Mouse (Mus musculus): ENCODE data around the gene Adra2a. TPM values are rescaled to one million over a fixed set of nuclear protein-coding genes. Genes with fewer than 3 reads are reported as not detected.

The Adra2a gene
- polyA plus RNA-seq, 1 experiment: 0.12 TPM

- no peaks in the 10 kb centered on the region for H3K79me3 ChIP-seq (ENCODE audit: low read depth)
- no peaks in the 10 kb centered on the region for H3K79me2 ChIP-seq (ENCODE audit: control insufficient read depth, insufficient read depth)
- H3K27me3 ChIP-seq (ENCODE audit: control insufficient read depth, insufficient read depth, insufficient read length): peaks cover 40% of the 10 kb centered on the region
- H3K36me3 ChIP-seq (ENCODE audit: control insufficient read depth, insufficient read depth): no peaks in the 10 kb centered on the region
- H3ac ChIP-seq (ENCODE audit: control insufficient read depth, insufficient read length, low read depth): no peak overlapping the region
- TF ChIP-seq USF1 (IDR thresholded peaks at IDR 0.05; ENCODE audit: low read depth) (no peak), MYOG (IDR thresholded peaks at IDR 0.05; ENCODE audit: control insufficient read depth, extremely low read depth, insufficient read length) (no peak), CEBPB (IDR thresholded peaks at IDR 0.05; ENCODE audit: low read depth) (no peak), MAX (IDR thresholded peaks at IDR 0.05) (no peak), FOSL1 (IDR thresholded peaks at IDR 0.05; ENCODE audit: insufficient read depth, low read length, poor library complexity, severe bottlenecking) (no peak), MYOD1 (IDR thresholded peaks at IDR 0.05; ENCODE audit: control insufficient read depth, insufficient read length, low read depth) (no peak), CTCF (IDR thresholded peaks at IDR 0.05; ENCODE audit: control insufficient read depth, insufficient read depth, insufficient read length) (no peak)
- H3K4me3 ChIP-seq (ENCODE audit: insufficient read depth, poor library complexity, severe bottlenecking): no peak overlapping the region
Measured at GRCm38 (mm10) chr19:54045931-54046683, 2.2 kb downstream of the Adra2a start.

GRCm38 (mm10) chr19:54046684-54047070, 2.7 kb downstream of the Adra2a start:
- Histone ChIP-seq H3K27me3 (ENCODE audit: control insufficient read depth, insufficient read depth, insufficient read length) (peaks cover 40% of the 10 kb centered on the region), H3ac (ENCODE audit: control insufficient read depth, insufficient read length, low read depth) (no peak overlapping the region), H3K79me3 (ENCODE audit: low read depth) (no peaks in the 10 kb centered on the region), H3K4me3 (ENCODE audit: insufficient read depth, poor library complexity, severe bottlenecking) (no peak overlapping the region), H3K79me2 (ENCODE audit: control insufficient read depth, insufficient read depth) (no peaks in the 10 kb centered on the region), H3K36me3 (ENCODE audit: control insufficient read depth, insufficient read depth) (no peaks in the 10 kb centered on the region)
- no peak for TF ChIP-seq MYOD1 (IDR thresholded peaks at IDR 0.05; ENCODE audit: control insufficient read depth, insufficient read length, low read depth)
- TF ChIP-seq MAX (IDR thresholded peaks at IDR 0.05): no peak
- no peak for TF ChIP-seq USF1 (IDR thresholded peaks at IDR 0.05; ENCODE audit: low read depth)
- no peak for TF ChIP-seq MYOG (IDR thresholded peaks at IDR 0.05; ENCODE audit: control insufficient read depth, extremely low read depth, insufficient read length)
- TF ChIP-seq CTCF (IDR thresholded peaks at IDR 0.05; ENCODE audit: control insufficient read depth, insufficient read depth, insufficient read length): no peak
- no peak for TF ChIP-seq CEBPB (IDR thresholded peaks at IDR 0.05; ENCODE audit: low read depth)
- TF ChIP-seq FOSL1 (IDR thresholded peaks at IDR 0.05; ENCODE audit: insufficient read depth, low read length, poor library complexity, severe bottlenecking): no peak

GRCm38 (mm10) chr19:54047386-54048050, 3.6 kb downstream of the Adra2a start:
- Histone ChIP-seq H3K27me3 (ENCODE audit: control insufficient read depth, insufficient read depth, insufficient read length) (peaks cover 40% of the 10 kb centered on the region), H3K36me3 (ENCODE audit: control insufficient read depth, insufficient read depth) (no peaks in the 10 kb centered on the region), H3ac (ENCODE audit: control insufficient read depth, insufficient read length, low read depth) (no peak overlapping the region), H3K4me3 (ENCODE audit: insufficient read depth, poor library complexity, severe bottlenecking) (no peak overlapping the region), H3K79me3 (ENCODE audit: low read depth) (no peaks in the 10 kb centered on the region), H3K79me2 (ENCODE audit: control insufficient read depth, insufficient read depth) (no peaks in the 10 kb centered on the region)
- TF ChIP-seq MYOG (IDR thresholded peaks at IDR 0.05; ENCODE audit: control insufficient read depth, extremely low read depth, insufficient read length): no peak
- TF ChIP-seq MYOD1 (IDR thresholded peaks at IDR 0.05; ENCODE audit: control insufficient read depth, insufficient read length, low read depth): no peak
- TF ChIP-seq CTCF (IDR thresholded peaks at IDR 0.05; ENCODE audit: control insufficient read depth, insufficient read depth, insufficient read length): no peak
- TF ChIP-seq USF1 (IDR thresholded peaks at IDR 0.05; ENCODE audit: low read depth): no peak
- TF ChIP-seq CEBPB (IDR thresholded peaks at IDR 0.05; ENCODE audit: low read depth): no peak

GRCm38 (mm10) chr19:54048161-54048885, 4.4 kb downstream of the Adra2a start:
- no peak overlapping the region for H3ac ChIP-seq (ENCODE audit: control insufficient read depth, insufficient read length, low read depth)
- peaks cover 43% of the 10 kb centered on the region for H3K27me3 ChIP-seq (ENCODE audit: control insufficient read depth, insufficient read depth, insufficient read length)
- no peak for TF ChIP-seq MAX (IDR thresholded peaks at IDR 0.05)
- no peak for TF ChIP-seq USF1 (IDR thresholded peaks at IDR 0.05; ENCODE audit: low read depth)
- TF ChIP-seq FOSL1 (IDR thresholded peaks at IDR 0.05; ENCODE audit: insufficient read depth, low read length, poor library complexity, severe bottlenecking): no peak
- TF ChIP-seq MYOG (IDR thresholded peaks at IDR 0.05; ENCODE audit: control insufficient read depth, extremely low read depth, insufficient read length): no peak
- TF ChIP-seq MYOD1 (IDR thresholded peaks at IDR 0.05; ENCODE audit: control insufficient read depth, insufficient read length, low read depth): no peak
- no peak for TF ChIP-seq CTCF (IDR thresholded peaks at IDR 0.05; ENCODE audit: control insufficient read depth, insufficient read depth, insufficient read length)
- TF ChIP-seq CEBPB (IDR thresholded peaks at IDR 0.05; ENCODE audit: low read depth): no peak
- H3K36me3 ChIP-seq (ENCODE audit: control insufficient read depth, insufficient read depth): no peaks in the 10 kb centered on the region
- H3K79me3 ChIP-seq (ENCODE audit: low read depth): no peaks in the 10 kb centered on the region
- H3K79me2 ChIP-seq (ENCODE audit: control insufficient read depth, insufficient read depth): no peaks in the 10 kb centered on the region
- no peak overlapping the region for H3K4me3 ChIP-seq (ENCODE audit: insufficient read depth, poor library complexity, severe bottlenecking)

- H3K79me2 ChIP-seq (ENCODE audit: control insufficient read depth, insufficient read depth): no peaks in the 10 kb centered on the region
- H3K4me3 ChIP-seq (ENCODE audit: insufficient read depth, poor library complexity, severe bottlenecking): no peak overlapping the region
- no peaks in the 10 kb centered on the region for H3K36me3 ChIP-seq (ENCODE audit: control insufficient read depth, insufficient read depth)
- peaks cover 28% of the 10 kb centered on the region for H3K27me3 ChIP-seq (ENCODE audit: control insufficient read depth, insufficient read depth, insufficient read length)
- TF ChIP-seq CEBPB (IDR thresholded peaks at IDR 0.05; ENCODE audit: low read depth): no peak
- TF ChIP-seq USF1 (IDR thresholded peaks at IDR 0.05; ENCODE audit: low read depth): no peak
- no peak for TF ChIP-seq CTCF (IDR thresholded peaks at IDR 0.05; ENCODE audit: control insufficient read depth, insufficient read depth, insufficient read length)
- TF ChIP-seq FOSL1 (IDR thresholded peaks at IDR 0.05; ENCODE audit: insufficient read depth, low read length, poor library complexity, severe bottlenecking): no peak
- H3ac ChIP-seq (ENCODE audit: control insufficient read depth, insufficient read length, low read depth): no peak overlapping the region
- H3K79me3 ChIP-seq (ENCODE audit: low read depth): no peaks in the 10 kb centered on the region
Measured at GRCm38 (mm10) chr19:54051651-54052050, 7.7 kb downstream of the Adra2a start.
